Mouse (Mus musculus): ENCODE results near the gene Timm17b. TPM values are rescaled to one million over a fixed set of nuclear protein-coding genes. Genes with fewer than 3 reads are reported as not detected.
A peak's percentile ranks its signal among the peaks of the same experiment; 100 is the strongest.

The Timm17b gene
- polyA plus RNA-seq, 1 experiment: 139 TPM

GRCm38 (mm10) chrX:7919601-7920383 lies 20.6 kb downstream of the Timm17b start, which contains the start of gene Pcsk1n:
Gene Pcsk1n, plus strand, starts transcription at chrX:7919822.
- H3K9me3 ChIP-seq: peaks cover 17% of the 10 kb centered on the region
- H3K4me3 ChIP-seq (replicated peaks): no peak within 1 kb of the TSS
- peaks cover 32% of the 10 kb centered on the region for H3K4me1 ChIP-seq
- TF ChIP-seq FLI1 (IDR thresholded peaks at IDR 0.05; ENCODE audit: low read length): no peak
- TF ChIP-seq GATA1 (IDR thresholded peaks at IDR 0.05; ENCODE audit: borderline replicate concordance, low read length): no peak
- H3K36me3 ChIP-seq (replicated peaks; ENCODE audit: low read length): no peaks in the 10 kb centered on the region
- H3K27me3 ChIP-seq (replicated peaks): peaks cover 60% of the 10 kb centered on the region

GRCm38 (mm10) chrX:7922032-7922431 lies 22.9 kb downstream of the Timm17b start:
- TF ChIP-seq FLI1 (IDR thresholded peaks at IDR 0.05; ENCODE audit: low read length) (no peak), GATA1 (IDR thresholded peaks at IDR 0.05; ENCODE audit: borderline replicate concordance, low read length) (no peak)
- H3K27me3 ChIP-seq (replicated peaks): peaks cover 75% of the 10 kb centered on the region
- H3K4me1 ChIP-seq: peaks cover 32% of the 10 kb centered on the region
- H3K36me3 ChIP-seq (replicated peaks; ENCODE audit: low read length): no peaks in the 10 kb centered on the region
- peaks cover 19% of the 10 kb centered on the region for H3K9me3 ChIP-seq
- peak overlapping the region; percentile 86 for H3K4me3 ChIP-seq (replicated peaks)

- Histone ChIP-seq H3K4me1 (peaks cover 28% of the 10 kb centered on the region), H3K9me3 (peaks cover 21% of the 10 kb centered on the region), H3K36me3 (replicated peaks; ENCODE audit: low read length) (peaks cover 12% of the 10 kb centered on the region), H3K27me3 (replicated peaks) (peaks cover 83% of the 10 kb centered on the region), H3K4me3 (replicated peaks) (no peak overlapping the region)
- no peak for TF ChIP-seq GATA1 (IDR thresholded peaks at IDR 0.05; ENCODE audit: borderline replicate concordance, low read length)
Observed at GRCm38 (mm10) chrX:7926266-7926665, 27.1 kb downstream of the Timm17b start.

GRCm38 (mm10) chrX:7927116-7927515 lies 28.0 kb downstream of the Timm17b start:
- H3K9me3 ChIP-seq: peaks cover 18% of the 10 kb centered on the region
- peaks cover 23% of the 10 kb centered on the region for H3K4me1 ChIP-seq
- no peak overlapping the region for H3K4me3 ChIP-seq (replicated peaks)
- peaks cover 78% of the 10 kb centered on the region for H3K27me3 ChIP-seq (replicated peaks)
- H3K36me3 ChIP-seq (replicated peaks; ENCODE audit: low read length): peaks cover 19% of the 10 kb centered on the region
- TF ChIP-seq GATA1 (IDR thresholded peaks at IDR 0.05; ENCODE audit: borderline replicate concordance, low read length): no peak

- Histone ChIP-seq H3K4me3 (replicated peaks) (peak within 1 kb of the TSS; percentile 44), H3K27me3 (replicated peaks) (peaks cover 66% of the 10 kb centered on the region), H3K36me3 (replicated peaks; ENCODE audit: low read length) (peaks cover 21% of the 10 kb centered on the region), H3K4me1 (peaks cover 12% of the 10 kb centered on the region; the same call in 1 of the 2 replicates), H3K9me3 (peaks cover 13% of the 10 kb centered on the region)
- TF ChIP-seq FLI1 (IDR thresholded peaks at IDR 0.05; ENCODE audit: low read length) (no peak), GATA1 (IDR thresholded peaks at IDR 0.05; ENCODE audit: borderline replicate concordance, low read length) (no peak)
Observed at GRCm38 (mm10) chrX:7928270-7928790, 29.2 kb downstream of the Timm17b start, which contains the start of gene Eras. Gene Eras, minus strand, starts transcription at chrX:7928607.

GRCm38 (mm10) chrX:7936874-7937273 lies 37.7 kb downstream of the Timm17b start:
- peaks cover 38% of the 10 kb centered on the region for H3K36me3 ChIP-seq (replicated peaks; ENCODE audit: low read length)
- TF ChIP-seq GATA1 (IDR thresholded peaks at IDR 0.05; ENCODE audit: borderline replicate concordance, low read length) (no peak), FLI1 (IDR thresholded peaks at IDR 0.05; ENCODE audit: low read length) (no peak)
- no peak overlapping the region for H3K4me3 ChIP-seq (replicated peaks)
- H3K27me3 ChIP-seq (replicated peaks): no peaks in the 10 kb centered on the region
- 0 out of 2 replicates have a peak, but pooled peaks cover 3% of the 10 kb centered on the region for H3K4me1 ChIP-seq
- 0 out of 2 replicates have a peak, but pooled peaks cover 3% of the 10 kb centered on the region for H3K9me3 ChIP-seq

- H3K27me3 ChIP-seq (replicated peaks): no peaks in the 10 kb centered on the region
- H3K9me3 ChIP-seq: 0 out of 2 replicates have a peak, but pooled peaks cover 3% of the 10 kb centered on the region
- H3K36me3 ChIP-seq (replicated peaks; ENCODE audit: low read length): peaks cover 37% of the 10 kb centered on the region
- 0 out of 2 replicates have a peak, but pooled peaks cover 3% of the 10 kb centered on the region for H3K4me1 ChIP-seq
- no peak overlapping the region for H3K4me3 ChIP-seq (replicated peaks)
- TF ChIP-seq FLI1 (IDR thresholded peaks at IDR 0.05; ENCODE audit: low read length): no peak
- no peak for TF ChIP-seq GATA1 (IDR thresholded peaks at IDR 0.05; ENCODE audit: borderline replicate concordance, low read length)
Observed at GRCm38 (mm10) chrX:7937667-7938066, 38.5 kb downstream of the Timm17b start.

GRCm38 (mm10) chrX:7945618-7946017 lies 46.5 kb downstream of the Timm17b start:
- H3K4me1 ChIP-seq: peaks cover 12% of the 10 kb centered on the region; the same call in 1 of the 2 replicates
- no peak overlapping the region for H3K4me3 ChIP-seq (replicated peaks)
- no peaks in the 10 kb centered on the region for H3K9me3 ChIP-seq
- peaks cover 2% of the 10 kb centered on the region for H3K27me3 ChIP-seq (replicated peaks)
- no peak for TF ChIP-seq GATA1 (IDR thresholded peaks at IDR 0.05; ENCODE audit: borderline replicate concordance, low read length)
- TF ChIP-seq FLI1 (IDR thresholded peaks at IDR 0.05; ENCODE audit: low read length): no peak
- peaks cover 7% of the 10 kb centered on the region for H3K36me3 ChIP-seq (replicated peaks; ENCODE audit: low read length)

GRCm38 (mm10) chrX:7947108-7947899 lies 48.1 kb downstream of the Timm17b start, which contains the start of gene Hdac6:
Gene Hdac6, minus strand, starts transcription at chrX:7947889.
- H3K9me3 ChIP-seq: no peaks in the 10 kb centered on the region
- peak within 1 kb of the TSS; percentile 91 for H3K4me3 ChIP-seq (replicated peaks)
- peaks cover 12% of the 10 kb centered on the region; the same call in 1 of the 2 replicates for H3K4me1 ChIP-seq
- no peaks in the 10 kb centered on the region for H3K36me3 ChIP-seq (replicated peaks; ENCODE audit: low read length)
- H3K27me3 ChIP-seq (replicated peaks): peaks cover 2% of the 10 kb centered on the region
- TF ChIP-seq GATA1 (IDR thresholded peaks at IDR 0.05; ENCODE audit: borderline replicate concordance, low read length) (no peak), FLI1 (IDR thresholded peaks at IDR 0.05; ENCODE audit: low read length) (no peak)

All from megakaryocyte, embryonic 14.5 days (primary cell).